Mouse (Mus musculus): ENCODE measurements around the gene Rptor.
"Not testable (repeated sequence)": the region's sequence is repeated elsewhere in the genome, so short reads cannot be mapped to it uniquely, and the experiment has no call there.

The Rptor gene

GRCm38 (mm10) chr11:119650456-119650855 is 47.8 kb downstream of the Rptor start:
- in situ Hi-C loops (cut with MseI, MboI) = no loop called here

- in situ Hi-C loops (cut with MseI, MboI) = no loop called here
Measured at GRCm38 (mm10) chr11:119653336-119653735, 50.6 kb downstream of the Rptor start.

- in situ Hi-C loops (cut with MseI, MboI) = no loop called here
Measured at GRCm38 (mm10) chr11:119657534-119657933, 54.8 kb downstream of the Rptor start.

- in situ Hi-C loops (cut with MseI, MboI) = no loop called here
Measured at GRCm38 (mm10) chr11:119659296-119659695, 56.6 kb downstream of the Rptor start.

DNA sequence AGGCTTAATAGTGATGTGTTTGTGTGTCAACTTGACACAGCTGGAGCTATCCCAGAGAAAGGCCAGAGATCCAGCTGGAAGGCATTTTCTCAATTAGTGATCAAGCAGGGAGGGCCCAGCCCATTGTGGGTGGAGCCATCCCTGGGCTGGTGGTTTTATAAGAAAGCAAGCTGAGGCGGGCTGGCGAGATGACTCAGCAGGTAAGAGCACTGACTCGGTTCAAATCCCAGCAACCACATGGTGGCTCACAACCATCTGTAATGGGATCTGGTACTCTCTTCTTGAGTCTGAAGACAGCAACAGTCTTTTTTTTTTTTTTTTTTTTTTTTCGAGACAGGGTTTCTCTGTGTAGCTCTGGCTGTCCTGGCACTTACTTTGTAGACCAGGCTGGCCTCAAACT is 58.8 kb downstream of the Rptor start:
- in situ Hi-C loops (cut with MseI, MboI) = not testable (repeated sequence)

GRCm38 (mm10) chr11:119663876-119664275 is 61.2 kb downstream of the Rptor start:
- in situ Hi-C loops (cut with MseI, MboI) = no loop called here

DNA sequence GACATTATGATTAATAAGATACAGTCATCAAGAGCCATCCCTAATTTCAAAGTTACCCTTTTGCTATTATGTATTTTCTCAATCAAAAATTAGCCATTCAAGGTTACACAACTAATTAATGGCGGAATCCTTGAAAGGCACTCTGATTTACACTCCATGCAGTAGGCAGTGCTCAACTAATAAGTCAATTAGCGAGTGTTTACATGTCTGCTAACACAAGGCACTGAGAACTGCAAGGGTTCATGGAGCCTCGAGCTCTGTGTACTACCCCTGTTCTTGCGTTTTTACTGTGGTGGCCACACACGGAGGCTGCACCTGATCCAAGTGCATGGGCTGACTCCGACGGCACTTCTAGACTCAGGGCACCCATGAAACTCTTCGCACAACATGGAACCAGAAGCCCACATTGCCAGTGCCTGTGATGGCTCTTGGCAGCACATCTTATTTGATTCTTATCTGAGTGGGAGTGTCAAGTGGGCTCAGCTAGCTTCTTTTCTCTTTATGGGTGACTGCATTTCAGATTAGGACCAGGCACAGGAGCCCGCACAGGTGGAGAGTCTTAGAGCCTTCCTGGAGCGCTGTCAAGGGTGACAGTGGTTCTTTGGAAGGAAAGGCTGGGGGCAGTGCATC is 62.1 kb downstream of the Rptor start:
- in situ Hi-C loops (cut with MseI, MboI) = no loop called here

- in situ Hi-C loops (cut with MseI, MboI) = no loop called here
Measured at GRCm38 (mm10) chr11:119665308-119665702, 62.6 kb downstream of the Rptor start.

DNA sequence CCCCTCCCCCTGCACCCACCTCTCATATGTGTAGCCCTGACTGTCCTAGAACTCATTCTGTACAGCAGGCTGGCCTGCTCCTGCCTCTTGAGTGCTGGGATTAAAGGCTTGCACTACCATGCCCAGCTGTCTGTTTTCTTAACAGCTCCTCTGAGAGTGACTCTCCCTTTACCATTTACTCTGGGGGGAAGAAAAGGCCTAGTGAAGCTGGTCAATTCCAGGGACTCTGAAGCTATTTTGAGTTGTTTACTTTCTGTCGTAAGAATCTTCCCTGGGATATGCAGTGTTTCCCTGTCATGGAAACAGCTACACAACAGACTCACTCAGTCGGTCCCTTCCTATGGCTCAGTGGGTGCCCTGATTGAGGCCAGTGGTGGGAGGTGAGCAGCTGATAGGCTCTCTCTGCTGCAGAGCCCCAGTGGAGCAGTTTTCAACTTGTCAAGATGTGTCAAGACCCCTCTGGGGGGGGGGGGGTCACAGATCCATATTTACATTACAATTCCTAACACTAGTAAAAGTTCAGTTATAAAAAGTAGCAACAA is 63.9 kb downstream of the Rptor start:
- in situ Hi-C loops (cut with MseI, MboI) = no loop called here

- in situ Hi-C loops (cut with MseI, MboI) = no loop called here
Measured at GRCm38 (mm10) chr11:119670690-119671666, 68.3 kb downstream of the Rptor start.

DNA sequence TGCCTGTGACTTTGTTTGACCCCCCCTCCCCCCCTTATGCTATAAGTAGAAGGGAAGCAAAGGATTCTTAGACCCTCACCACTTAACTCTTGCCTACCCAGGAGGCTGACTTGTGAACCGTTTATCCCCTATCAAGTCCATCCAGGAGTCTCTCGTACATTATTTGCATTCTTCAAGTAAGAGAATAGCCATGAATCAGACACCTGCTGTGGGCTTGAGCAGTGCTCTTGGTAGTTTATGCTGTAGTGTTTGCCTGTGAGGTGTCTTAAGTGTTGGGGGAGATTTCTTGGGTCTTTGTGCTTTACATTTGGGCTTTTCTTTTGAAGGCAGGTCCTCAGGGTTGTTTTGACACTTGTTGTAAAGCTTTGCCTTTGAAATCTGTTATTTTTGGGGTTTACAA is 69.3 kb downstream of the Rptor start:
- in situ Hi-C loops (cut with MseI, MboI) = no loop called here

DNA sequence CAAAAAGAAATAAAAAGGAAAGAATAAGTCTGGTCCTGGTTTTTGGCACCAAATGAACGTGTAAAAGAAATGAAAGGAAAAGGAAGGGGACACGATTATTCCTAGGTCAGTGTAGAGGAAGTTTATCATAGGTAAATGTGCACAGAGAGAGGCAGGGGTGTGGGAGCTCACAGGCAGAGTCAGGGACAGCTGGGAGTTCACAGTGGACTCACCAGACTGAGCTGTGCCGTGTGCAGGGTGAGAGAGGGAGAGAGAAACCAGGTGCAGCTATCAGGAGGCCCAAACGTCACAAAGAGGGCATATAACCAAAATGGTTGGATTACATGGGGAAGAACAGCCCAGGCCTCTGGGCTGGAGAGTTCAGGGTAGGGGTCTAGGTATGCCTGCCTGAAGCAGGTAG is 70.1 kb downstream of the Rptor start:
- in situ Hi-C loops (cut with MseI, MboI) = no loop called here

DNA sequence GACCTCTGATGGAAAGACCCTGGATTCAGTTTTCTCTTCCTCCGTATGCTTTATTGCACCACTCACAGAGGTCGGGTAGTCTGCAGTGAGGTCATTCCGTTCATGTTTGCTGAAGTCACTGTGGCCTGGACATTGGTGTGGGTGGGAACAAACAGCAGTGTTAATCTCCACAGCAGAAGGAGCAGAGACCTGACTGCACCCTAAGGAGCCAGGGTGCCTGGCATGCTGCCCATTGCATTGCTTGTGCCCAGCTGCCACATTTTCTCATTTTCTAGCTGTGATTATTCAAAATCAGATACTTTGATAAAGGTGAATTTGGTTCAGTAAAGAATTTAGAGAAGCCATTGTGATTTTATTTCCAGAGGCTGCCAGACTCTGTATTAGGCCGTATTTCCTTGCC is 72.1 kb downstream of the Rptor start:
- in situ Hi-C loops (cut with MseI, MboI) = no loop called here

GRCm38 (mm10) chr11:119675546-119675945 is 72.8 kb downstream of the Rptor start:
- in situ Hi-C loops (cut with MseI, MboI) = no loop called here

- in situ Hi-C loops (cut with MseI, MboI) = no loop called here
Measured at GRCm38 (mm10) chr11:119676751-119677411, 74.2 kb downstream of the Rptor start.

DNA sequence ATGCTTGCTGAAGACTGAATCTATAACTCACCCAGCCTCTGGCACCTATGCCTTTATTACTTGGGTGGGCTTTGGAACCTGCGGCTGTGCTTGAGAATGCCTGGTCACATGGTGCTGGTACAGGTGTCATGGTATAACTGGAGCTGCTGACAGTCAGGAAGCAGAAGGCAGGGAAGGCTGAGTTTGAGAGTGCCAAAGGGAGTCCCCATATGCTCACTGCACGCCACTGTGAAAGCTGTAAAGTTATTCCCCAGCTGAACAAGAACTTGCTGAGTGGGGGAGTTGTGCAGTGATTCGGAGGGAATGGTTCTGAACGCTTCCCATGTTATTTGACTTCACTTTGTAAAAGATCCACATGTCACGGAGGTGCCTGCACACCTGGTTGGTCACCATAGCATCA is 75.7 kb downstream of the Rptor start:
- in situ Hi-C loops (cut with MseI, MboI) = no loop called here

- in situ Hi-C loops (cut with MseI, MboI) = no loop called here
Measured at GRCm38 (mm10) chr11:119680735-119681134, 78.0 kb downstream of the Rptor start.

DNA sequence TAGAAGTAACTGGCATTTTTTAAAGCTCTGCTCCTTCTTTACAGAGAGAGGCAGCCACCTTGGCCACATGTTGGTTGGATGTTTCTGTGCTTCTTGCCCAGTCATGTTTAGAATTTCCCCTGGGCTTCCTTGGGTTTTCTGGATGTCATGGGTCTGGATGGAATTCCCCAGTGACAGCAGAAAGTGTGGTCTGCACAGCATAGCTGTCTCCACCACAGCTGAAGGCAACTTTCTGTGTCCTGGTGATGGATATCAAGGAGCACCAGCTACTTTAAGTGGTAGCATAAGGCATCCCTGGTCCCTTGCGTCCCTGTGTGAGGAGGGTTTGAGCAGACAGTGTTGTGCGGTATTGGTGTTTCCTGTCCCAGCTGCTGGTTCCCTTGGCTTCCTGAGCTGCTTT is 79.6 kb downstream of the Rptor start:
- in situ Hi-C loops (cut with MseI, MboI) = no loop called here

DNA sequence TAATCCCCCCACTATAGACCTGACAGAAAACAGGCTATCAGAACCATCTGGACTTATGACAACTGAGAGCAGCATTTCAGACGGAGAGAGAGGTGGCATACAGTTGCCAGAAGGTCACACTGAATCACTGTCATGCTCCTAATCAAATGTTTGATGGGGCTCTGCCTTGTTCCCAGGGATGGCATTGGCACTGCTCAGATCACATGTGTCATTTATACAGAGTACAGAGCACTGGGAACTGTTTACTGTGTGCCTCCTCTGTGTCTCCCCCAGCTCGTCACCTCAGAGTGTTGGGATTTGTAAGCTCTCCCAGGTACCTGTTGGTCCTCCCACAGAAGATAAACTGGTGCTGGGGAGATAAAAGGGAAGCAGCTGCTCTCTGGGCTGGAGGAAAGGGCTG is 81.1 kb downstream of the Rptor start:
- in situ Hi-C loops (cut with MseI, MboI) = no loop called here

DNA sequence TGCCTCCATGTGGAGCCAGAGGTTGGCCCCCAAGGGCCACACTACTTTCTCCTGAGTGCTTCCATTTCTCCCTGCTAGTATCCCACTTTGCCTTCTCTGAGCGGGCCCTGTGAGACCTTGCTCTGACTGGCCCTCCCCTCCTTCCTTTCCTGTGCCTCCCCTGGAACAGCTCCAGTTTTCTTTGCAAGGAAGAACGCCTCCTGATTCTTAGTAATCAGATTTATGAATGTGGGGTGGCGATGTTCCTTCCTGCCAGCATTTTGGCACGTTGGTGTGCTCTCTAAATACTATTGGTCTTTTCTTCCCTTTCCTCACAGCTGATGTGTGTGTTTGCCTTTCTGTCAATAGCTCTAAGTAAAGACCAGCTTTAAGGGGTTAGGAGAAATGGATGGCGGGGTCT is 82.8 kb downstream of the Rptor start:
- in situ Hi-C loops (cut with MseI, MboI) = no loop called here

GRCm38 (mm10) chr11:119685910-119686659 is 83.4 kb downstream of the Rptor start:
- in situ Hi-C loops (cut with MseI, MboI) = no loop called here

All from mouse trophoblast stem cell (cell line).